Mouse (Mus musculus) CD4-positive, CD25-positive, alpha-beta regulatory T cell, adult 4 months (primary cell): ENCODE results near the gene Olfr868. TPM values are rescaled to one million over a fixed set of nuclear protein-coding genes. Genes with fewer than 3 reads are reported as not detected.

Experiments used
- ATAC-seq: one replicate; pipeline ENCODE4 v1.8.0; 2017
- polyA plus RNA-seq, 2 experiments: library from polyadenylated mRNA; unstranded; fragments of 100-300 nt; shearing (Covaris generic); gene quantifications; one replicate each; pipeline ENCODE4 v1.2.1; 2017

Gene Olfr868
- not detected for polyA plus RNA-seq

- ATAC-seq, result no peak
Observed at GRCm38 (mm10) chr9:20098326-20098725, at the start of gene Olfr868. TSS of gene Olfr868 (plus strand) at chr9:20098626.

GRCm38 (mm10) chr9:20057462-20057861 lies 41.0 kb upstream of the Olfr868 start, which contains the start of gene Olfr867:
TSS of gene Olfr867 (minus strand) at chr9:20057562.
- no peak for ATAC-seq

- no peak for ATAC-seq
Observed at GRCm38 (mm10) chr9:20070236-20070635, 28.2 kb upstream of the Olfr868 start.

GRCm38 (mm10) chr9:20071291-20071690 lies 27.1 kb upstream of the Olfr868 start:
- no peak for ATAC-seq

GRCm38 (mm10) chr9:20073523-20074177 lies 24.8 kb upstream of the Olfr868 start:
- ATAC-seq, result no peak

- no peak for ATAC-seq
Observed at GRCm38 (mm10) chr9:20128709-20129108, 30.3 kb downstream of the Olfr868 start, which contains the start of gene Olfr869. TSS of gene Olfr869 (plus strand) at chr9:20129009.

GRCm38 (mm10) chr9:20149706-20150105 lies 51.3 kb downstream of the Olfr868 start:
- ATAC-seq, result no peak

Other genes starting within 250 kb of the Olfr868 start
- not detected for gene Olfr860, start 248.9 kb upstream of the Olfr868 start, polyA plus RNA-seq
- gene Olfr862, start 210.6 kb upstream of the Olfr868 start, polyA plus RNA-seq, result not detected
- 1 to 10 TPM; 1.3 to 2.6 TPM for gene Olfr77, start 181.8 kb upstream of the Olfr868 start, polyA plus RNA-seq
- gene Olfr866, start 70.6 kb upstream of the Olfr868 start, polyA plus RNA-seq, result not detected
- not detected for gene Olfr867, start 41.1 kb upstream of the Olfr868 start, polyA plus RNA-seq
- not detected for gene Olfr869, start 30.4 kb downstream of the Olfr868 start, polyA plus RNA-seq
- gene Olfr870, start 75.4 kb downstream of the Olfr868 start, polyA plus RNA-seq, result not detected
- not detected for gene Olfr871, start 113.6 kb downstream of the Olfr868 start, polyA plus RNA-seq
- gene Olfr872, start 138.5 kb downstream of the Olfr868 start, polyA plus RNA-seq, result not detected
- gene Olfr39, start 183.7 kb downstream of the Olfr868 start, polyA plus RNA-seq, result not detected
- not detected for gene Olfr873, start 199.9 kb downstream of the Olfr868 start, polyA plus RNA-seq
- not detected for gene Olfr18, start 237.5 kb downstream of the Olfr868 start, polyA plus RNA-seq